Comparison of ENCODE assay signal across 31 mouse cellular contexts in the genomic region with DNA sequence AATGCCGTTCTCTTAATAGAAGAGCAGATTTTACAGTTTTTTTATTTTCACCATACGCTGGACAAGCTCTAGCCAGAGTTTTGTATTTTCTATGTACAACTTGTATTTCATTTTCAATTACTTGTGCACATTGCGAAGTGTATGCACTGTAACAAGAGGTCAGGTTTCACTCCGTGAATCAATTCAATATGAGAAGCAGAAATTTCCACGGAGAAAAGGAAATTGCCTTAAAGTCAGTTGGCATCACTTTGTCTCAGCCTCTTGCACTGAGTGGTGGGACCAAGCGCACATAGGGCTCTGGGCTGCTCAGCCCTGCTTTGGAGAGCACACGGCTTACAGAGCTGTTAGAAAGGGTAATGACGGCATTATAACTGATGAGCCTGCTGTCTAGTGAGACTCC. TPM values are rescaled to one million over a fixed set of nuclear protein-coding genes. Genes with fewer than 3 reads are reported as not detected.
DNase-seq lines count a peak whose midpoint lies in the region; ATAC-seq lines count a peak whose summit lies in the region.
"Had no signal": no experiment of that assay in that cellular context is flagged by ENCODE, and none has a peak within 500 bp of the region (broad histone marks: within the 10 kb centered on the region; RNA-seq: fewer than 3 reads in every experiment).

No protein-coding gene starts in this region.

- no peak overlapping the region for H3K27ac ChIP-seq in embryonic facial prominence, embryonic 11.5 days (replicated peaks; ENCODE audit: low read depth, low read length)
- no peak overlapping the region for H3K27ac ChIP-seq in embryonic facial prominence, embryonic 10.5 days (replicated peaks)
- H3K27ac ChIP-seq in embryonic facial prominence, embryonic 14.5 days (replicated peaks; ENCODE audit: low read depth, low read length) = 0 out of 2 replicates have a peak overlapping the region, but pooled peaks have one; percentile 1
- peak overlapping the region; percentile 68; the same call in 1 of the 2 replicates for H3K27ac ChIP-seq in stomach, embryonic 16.5 days (ENCODE audit: low read length)
- H3K27ac ChIP-seq: embryonic facial prominence, embryonic 12.5 days; forebrain, embryonic 10.5 days; forebrain, embryonic 13.5 days; heart, embryonic 15.5 days; hindbrain, embryonic 10.5 days; hindbrain, embryonic 13.5 days; intestine, embryonic 15.5 days had no signal

- H3K9me3 ChIP-seq in embryonic facial prominence, embryonic 11.5 days (replicated peaks; ENCODE audit: control insufficient read depth, low read length) = no peaks in the 10 kb centered on the region
- no peaks in the 10 kb centered on the region for H3K9me3 ChIP-seq in embryonic facial prominence, embryonic 10.5 days
- no peaks in the 10 kb centered on the region for H3K9me3 ChIP-seq in embryonic facial prominence, embryonic 14.5 days (ENCODE audit: control insufficient read depth, low read length)
- H3K9me3 ChIP-seq in stomach, embryonic 16.5 days (replicated peaks; ENCODE audit: control insufficient read depth, low read length) = no peaks in the 10 kb centered on the region
- H3K9me3 ChIP-seq: embryonic facial prominence, embryonic 12.5 days; forebrain, embryonic 10.5 days; forebrain, embryonic 13.5 days; heart, embryonic 12.5 days; heart, embryonic 15.5 days; hindbrain, embryonic 10.5 days; hindbrain, embryonic 13.5 days; intestine, embryonic 15.5 days had no signal

- H3K36me3 ChIP-seq in embryonic facial prominence, embryonic 11.5 days (replicated peaks; ENCODE audit: control insufficient read depth, insufficient read depth, low read depth, low read length) = no peaks in the 10 kb centered on the region
- H3K36me3 ChIP-seq in embryonic facial prominence, embryonic 10.5 days (replicated peaks) = no peaks in the 10 kb centered on the region; the same call in 1 of the 2 replicates
- no peaks in the 10 kb centered on the region for H3K36me3 ChIP-seq in embryonic facial prominence, embryonic 14.5 days (ENCODE audit: control insufficient read depth, insufficient read depth, low read length)
- no peaks in the 10 kb centered on the region for H3K36me3 ChIP-seq in stomach, embryonic 16.5 days (ENCODE audit: control insufficient read depth, insufficient read depth, low read length)
- H3K36me3 ChIP-seq: embryonic facial prominence, embryonic 12.5 days; G1E; heart, embryonic 12.5 days; heart, embryonic 15.5 days; hindbrain, embryonic 10.5 days; hindbrain, embryonic 13.5 days; intestine, embryonic 15.5 days had no signal

- DNase-seq in embryonic facial prominence, embryonic 11.5 days (ENCODE audit: low spot score) = peak; percentile 53
- no peak for DNase-seq in embryonic facial prominence, embryonic 10.5 days (ENCODE audit: low spot score)
- DNase-seq in R1 (ENCODE audit: low read depth, low spot score) = peak; percentile 13
- peak; percentile 57 for DNase-seq in embryonic facial prominence, embryonic 14.5 days (ENCODE audit: low spot score)
- DNase-seq in urinary bladder, postnatal 25 days (ENCODE audit: low spot score) = no peak
- DNase-seq in right cerebral cortex, postnatal 25 days = no peak
- DNase-seq: adrenal gland, adult 8-10 months; adrenal gland, postnatal 25 days; B cell, adult 2 months; cerebellum, adult 11-12 months; cerebellum, adult 9-10 months; cerebellum, postnatal 14 days; embryo, embryonic 11 days; gastrocnemius, postnatal 25 days; heart, adult 18-20 months; heart, postnatal 10 days; heart, postnatal 36 days had no signal

- no peaks in the 10 kb centered on the region for H3K27me3 ChIP-seq in embryonic facial prominence, embryonic 11.5 days (ENCODE audit: control insufficient read depth, insufficient read depth, low read length)
- no peaks in the 10 kb centered on the region for H3K27me3 ChIP-seq in embryonic facial prominence, embryonic 10.5 days (replicated peaks; ENCODE audit: low read depth, poor library complexity, severe bottlenecking)
- H3K27me3 ChIP-seq in embryonic facial prominence, embryonic 14.5 days (replicated peaks; ENCODE audit: control insufficient read depth, insufficient read depth, low read length) = no peaks in the 10 kb centered on the region
- H3K27me3 ChIP-seq in stomach, embryonic 16.5 days (ENCODE audit: control insufficient read depth, insufficient read depth, low read length) = no peaks in the 10 kb centered on the region
- H3K27me3 ChIP-seq: CH12.LX; embryonic facial prominence, embryonic 12.5 days; forebrain, embryonic 13.5 days; heart, embryonic 12.5 days; hindbrain, embryonic 13.5 days; intestine, embryonic 15.5 days; Patski had no signal

- no peak for ATAC-seq in embryonic facial prominence, embryonic 11.5 days (replicated peaks; ENCODE audit: insufficient number of reproducible peaks, low FRiP score, low TSS enrichment, low read depth)
- peak; percentile 35; the same call in 1 of the 2 replicates for ATAC-seq in embryonic facial prominence, embryonic 14.5 days (ENCODE audit: low read depth)
- ATAC-seq in stomach, embryonic 16.5 days (ENCODE audit: insufficient read depth, low FRiP score) = no peak
- ATAC-seq: forebrain, embryonic 13.5 days; forebrain, embryonic 16.5 days; hindbrain, embryonic 16.5 days; intestine, embryonic 15.5 days; Patski had no signal

- H3K4me2 ChIP-seq in embryonic facial prominence, embryonic 11.5 days (ENCODE audit: low read depth, low read length) = no peak overlapping the region
- H3K4me2 ChIP-seq in embryonic facial prominence, embryonic 14.5 days (ENCODE audit: low read depth, low read length) = no peak overlapping the region
- no peak overlapping the region for H3K4me2 ChIP-seq in stomach, embryonic 16.5 days (ENCODE audit: low read depth, low read length)
- H3K4me2 ChIP-seq: embryonic facial prominence, embryonic 12.5 days; forebrain, embryonic 13.5 days; heart, embryonic 12.5 days; heart, embryonic 15.5 days; hindbrain, embryonic 13.5 days; intestine, embryonic 15.5 days had no signal

- 54% methylated on average over 8 of the region's 8 CpGs for WGBS in embryonic facial prominence, embryonic 11.5 days
- WGBS in embryonic facial prominence, embryonic 10.5 days = 67% methylated on average over 8 of the region's 8 CpGs
- WGBS in embryonic facial prominence, embryonic 14.5 days = 37% methylated on average over 8 of the region's 8 CpGs
- 77% methylated on average over 8 of the region's 8 CpGs for WGBS in stomach, embryonic 16.5 days

- H3K4me1 ChIP-seq in embryonic facial prominence, embryonic 11.5 days (ENCODE audit: control insufficient read depth, insufficient read depth, low read length) = no peaks in the 10 kb centered on the region
- peaks cover 27% of the 10 kb centered on the region for H3K4me1 ChIP-seq in embryonic facial prominence, embryonic 10.5 days
- H3K4me1 ChIP-seq in embryonic facial prominence, embryonic 14.5 days (ENCODE audit: control insufficient read depth, insufficient read depth, low read length) = peaks cover 33% of the 10 kb centered on the region
- H3K4me1 ChIP-seq in stomach, embryonic 16.5 days (ENCODE audit: control insufficient read depth, insufficient read depth, low read length) = no peaks in the 10 kb centered on the region
- H3K4me1 ChIP-seq: heart, embryonic 15.5 days; intestine, embryonic 15.5 days had no signal

- H3K4me3 ChIP-seq in embryonic facial prominence, embryonic 11.5 days (ENCODE audit: low read depth, low read length) = no peak overlapping the region
- H3K4me3 ChIP-seq in embryonic facial prominence, embryonic 10.5 days = no peak overlapping the region
- no peak overlapping the region for H3K4me3 ChIP-seq in embryonic facial prominence, embryonic 14.5 days (ENCODE audit: low read depth, low read length)
- no peak overlapping the region for H3K4me3 ChIP-seq in stomach, embryonic 16.5 days (replicated peaks; ENCODE audit: low read length)
- H3K4me3 ChIP-seq: embryonic facial prominence, embryonic 12.5 days; forebrain, embryonic 10.5 days; forebrain, embryonic 13.5 days; heart, embryonic 12.5 days; heart, embryonic 15.5 days; hindbrain, embryonic 10.5 days; hindbrain, embryonic 13.5 days; intestine, embryonic 15.5 days had no signal

- no peak overlapping the region for H3K9ac ChIP-seq in embryonic facial prominence, embryonic 11.5 days (replicated peaks; ENCODE audit: low read length)
- no peak overlapping the region for H3K9ac ChIP-seq in embryonic facial prominence, embryonic 14.5 days (ENCODE audit: low read depth, low read length)
- no peak overlapping the region for H3K9ac ChIP-seq in stomach, embryonic 16.5 days (ENCODE audit: low read length)
- H3K9ac ChIP-seq: embryonic facial prominence, embryonic 12.5 days; forebrain, embryonic 13.5 days; heart, embryonic 12.5 days; heart, embryonic 15.5 days; hindbrain, embryonic 13.5 days; intestine, embryonic 15.5 days had no signal

RNA-seq across cellular contexts. Expression of gene Tenm3, which starts 41.5 kb away (rescaled TPM):
- polyA plus RNA-seq in embryonic facial prominence, embryonic 11.5 days (2014; fragmentation: Nextera tagmentation; extraction: Ambion mirVana) = 47.0 and 49.2 TPM in 2 replicates
- 44.0 and 48.2 TPM in 2 replicates for polyA plus RNA-seq in embryonic facial prominence, embryonic 10.5 days (2016; fragmentation: Nextera tagmentation; extraction: Ambion mirVana)
- 48.3 and 48.6 TPM in 2 replicates for polyA plus RNA-seq in embryonic facial prominence, embryonic 14.5 days (2014; fragmentation: Nextera tagmentation; extraction: Ambion mirVana)
- polyA plus RNA-seq in stomach, embryonic 16.5 days (2015; fragmentation: Nextera tagmentation; extraction: Ambion mirVana) = 12.5 and 13.0 TPM in 2 replicates

Comparison
In these comparisons a context has a peak if more than half of its experiments do, and no peak if none do; other contexts are left out.
1. DNase-seq: peak in embryonic facial prominence, embryonic 11.5 days (single experiment), R1 (single experiment) and embryonic facial prominence, embryonic 14.5 days (single experiment); none in embryonic facial prominence, embryonic 10.5 days (single experiment), urinary bladder, postnatal 25 days (single experiment) and right cerebral cortex, postnatal 25 days (single experiment).
2. H3K27ac ChIP-seq: peak in embryonic facial prominence, embryonic 14.5 days (single experiment) and stomach, embryonic 16.5 days (single experiment); none in embryonic facial prominence, embryonic 11.5 days (single experiment) and embryonic facial prominence, embryonic 10.5 days (single experiment).